Mouse (Mus musculus): ENCODE measurements around the gene Gsn. TPM values are rescaled to one million over a fixed set of nuclear protein-coding genes. Genes with fewer than 3 reads are reported as not detected.

Gene Gsn
- polyA plus RNA-seq, 1 experiment from 2014 or later, result 18.1 TPM

GRCm38 (mm10) chr2:35256932-35257331, 752 bp downstream of the Gsn start:
- H3K9ac ChIP-seq (replicated peaks), result no peak overlapping the region; the same call in 1 of the 2 replicates
- WGBS, result 55% methylated on average over 8 of the region's 8 CpGs
- H3K4me3 ChIP-seq, result peak overlapping the region; percentile 60

GRCm38 (mm10) chr2:35257886-35258285, 1.7 kb downstream of the Gsn start:
- H3K27me3 ChIP-seq, result peaks cover 6% of the 10 kb centered on the region; the same call in 1 of the 2 replicates
- no peaks in the 10 kb centered on the region for H3K9me3 ChIP-seq
- no peak for ATAC-seq (replicated peaks)
- H3K9ac ChIP-seq (replicated peaks), result no peak overlapping the region
- no peak overlapping the region for H3K4me2 ChIP-seq (replicated peaks)
- no peak overlapping the region for H3K27ac ChIP-seq (replicated peaks)
- WGBS, result 88% methylated on average over 2 of the region's 2 CpGs
- peaks cover 14% of the 10 kb centered on the region for H3K4me1 ChIP-seq
- no peak overlapping the region for H3K4me3 ChIP-seq
- no peaks in the 10 kb centered on the region for H3K36me3 ChIP-seq

More at GRCm38 (mm10) chr2:35256932-35257331, 752 bp downstream of the Gsn start:
- H3K4me1 ChIP-seq, result peaks cover 14% of the 10 kb centered on the region
- peak overlapping the region; percentile 97 for H3K4me2 ChIP-seq (replicated peaks)
- H3K9me3 ChIP-seq, result no peaks in the 10 kb centered on the region
- no peak for ATAC-seq (replicated peaks)
- H3K27me3 ChIP-seq, result peaks cover 6% of the 10 kb centered on the region; the same call in 1 of the 2 replicates
- H3K36me3 ChIP-seq, result no peaks in the 10 kb centered on the region
- no peak overlapping the region for H3K27ac ChIP-seq (replicated peaks)

GRCm38 (mm10) chr2:35258590-35258989, 2.4 kb downstream of the Gsn start:
- H3K9me3 ChIP-seq, result no peaks in the 10 kb centered on the region
- no peak overlapping the region for H3K4me3 ChIP-seq
- H3K27ac ChIP-seq (replicated peaks), result no peak overlapping the region
- H3K36me3 ChIP-seq, result no peaks in the 10 kb centered on the region
- H3K4me1 ChIP-seq, result peaks cover 14% of the 10 kb centered on the region
- 87% methylated on average over 4 of the region's 4 CpGs for WGBS
- H3K4me2 ChIP-seq (replicated peaks), result no peak overlapping the region
- ATAC-seq (replicated peaks), result no peak
- peaks cover 6% of the 10 kb centered on the region; the same call in 1 of the 2 replicates for H3K27me3 ChIP-seq
- no peak overlapping the region for H3K9ac ChIP-seq (replicated peaks)

GRCm38 (mm10) chr2:35259338-35260080, 3.3 kb downstream of the Gsn start:
- ATAC-seq (replicated peaks), result no peak
- Histone ChIP-seq H3K9me3 (no peaks in the 10 kb centered on the region), H3K36me3 (no peaks in the 10 kb centered on the region), H3K27me3 (peaks cover 6% of the 10 kb centered on the region; the same call in 1 of the 2 replicates), H3K4me2 (replicated peaks) (no peak overlapping the region), H3K9ac (replicated peaks) (no peak overlapping the region), H3K4me3 (no peak overlapping the region), H3K4me1 (peaks cover 14% of the 10 kb centered on the region), H3K27ac (replicated peaks) (no peak overlapping the region)
- 53% methylated on average over 13 of the region's 13 CpGs for WGBS

- no peak overlapping the region for H3K4me2 ChIP-seq (replicated peaks)
- 69% methylated on average over 1 of the region's 1 CpGs for WGBS
These were observed 4.1 kb downstream of the Gsn start for GRCm38 (mm10) chr2:35260291-35260690.

GRCm38 (mm10) chr2:35264095-35264494, 7.9 kb downstream of the Gsn start:
- no peak overlapping the region for H3K4me3 ChIP-seq
- no peak for ATAC-seq (replicated peaks)
- H3K36me3 ChIP-seq, result no peaks in the 10 kb centered on the region
- no peak overlapping the region for H3K4me2 ChIP-seq (replicated peaks)
- H3K27ac ChIP-seq (replicated peaks), result no peak overlapping the region
- WGBS, result 77% methylated on average over 1 of the region's 1 CpGs
- no peaks in the 10 kb centered on the region for H3K27me3 ChIP-seq
- peaks cover 5% of the 10 kb centered on the region for H3K4me1 ChIP-seq
- H3K9ac ChIP-seq (replicated peaks), result no peak overlapping the region
- no peaks in the 10 kb centered on the region for H3K9me3 ChIP-seq

More at GRCm38 (mm10) chr2:35260291-35260690, 4.1 kb downstream of the Gsn start:
- Histone ChIP-seq H3K4me1 (peaks cover 14% of the 10 kb centered on the region), H3K9ac (replicated peaks) (no peak overlapping the region), H3K27me3 (no peaks in the 10 kb centered on the region; the same call in 1 of the 2 replicates), H3K9me3 (no peaks in the 10 kb centered on the region), H3K27ac (replicated peaks) (no peak overlapping the region), H3K36me3 (no peaks in the 10 kb centered on the region), H3K4me3 (no peak overlapping the region)
- no peak for ATAC-seq (replicated peaks)

GRCm38 (mm10) chr2:35265296-35265695, 9.1 kb downstream of the Gsn start:
- no peak overlapping the region for H3K9ac ChIP-seq (replicated peaks)
- no peaks in the 10 kb centered on the region for H3K27me3 ChIP-seq
- 49% methylated on average over 8 of the region's 8 CpGs for WGBS
- no peak overlapping the region for H3K27ac ChIP-seq (replicated peaks)
- ATAC-seq (replicated peaks), result peak; percentile 76
- H3K36me3 ChIP-seq, result no peaks in the 10 kb centered on the region
- no peak overlapping the region for H3K4me2 ChIP-seq (replicated peaks)
- H3K4me3 ChIP-seq, result no peak overlapping the region
- peaks cover 5% of the 10 kb centered on the region for H3K4me1 ChIP-seq
- no peaks in the 10 kb centered on the region for H3K9me3 ChIP-seq

- Histone ChIP-seq H3K9me3 (no peaks in the 10 kb centered on the region), H3K4me3 (no peak overlapping the region), H3K27me3 (no peaks in the 10 kb centered on the region), H3K36me3 (no peaks in the 10 kb centered on the region), H3K4me1 (peaks cover 9% of the 10 kb centered on the region), H3K4me2 (replicated peaks) (no peak overlapping the region), H3K27ac (replicated peaks) (no peak overlapping the region), H3K9ac (replicated peaks) (no peak overlapping the region)
- ATAC-seq (replicated peaks), result no peak
- 86% methylated on average over 8 of the region's 8 CpGs for WGBS
These were observed 9.6 kb downstream of the Gsn start for GRCm38 (mm10) chr2:35265775-35266174.

GRCm38 (mm10) chr2:35266251-35266905, 10.2 kb downstream of the Gsn start:
- Histone ChIP-seq H3K27ac (replicated peaks) (no peak overlapping the region), H3K9ac (replicated peaks) (no peak overlapping the region), H3K4me3 (no peak overlapping the region), H3K4me1 (peaks cover 9% of the 10 kb centered on the region), H3K27me3 (no peaks in the 10 kb centered on the region), H3K36me3 (no peaks in the 10 kb centered on the region), H3K4me2 (replicated peaks) (no peak overlapping the region), H3K9me3 (no peaks in the 10 kb centered on the region)
- 79% methylated on average over 9 of the region's 9 CpGs for WGBS
- ATAC-seq (replicated peaks), result no peak

GRCm38 (mm10) chr2:35267156-35267875, 11.1 kb downstream of the Gsn start:
- no peaks in the 10 kb centered on the region for H3K9me3 ChIP-seq
- H3K4me1 ChIP-seq, result peaks cover 9% of the 10 kb centered on the region
- no peaks in the 10 kb centered on the region for H3K27me3 ChIP-seq
- no peaks in the 10 kb centered on the region for H3K36me3 ChIP-seq
- no peak overlapping the region for H3K27ac ChIP-seq (replicated peaks)
- H3K4me2 ChIP-seq (replicated peaks), result no peak overlapping the region
- 91% methylated on average over 13 of the region's 13 CpGs for WGBS
- no peak for ATAC-seq (replicated peaks)
- no peak overlapping the region for H3K9ac ChIP-seq (replicated peaks)
- H3K4me3 ChIP-seq, result no peak overlapping the region

GRCm38 (mm10) chr2:35267876-35268566, 11.8 kb downstream of the Gsn start:
- Histone ChIP-seq H3K27ac (replicated peaks) (no peak overlapping the region), H3K4me3 (no peak overlapping the region)
- 83% methylated on average over 10 of the region's 10 CpGs for WGBS

More at GRCm38 (mm10) chr2:35267876-35268566, 11.8 kb downstream of the Gsn start:
- H3K4me1 ChIP-seq, result peaks cover 9% of the 10 kb centered on the region
- H3K36me3 ChIP-seq, result no peaks in the 10 kb centered on the region
- ATAC-seq (replicated peaks), result no peak
- no peaks in the 10 kb centered on the region for H3K9me3 ChIP-seq
- H3K9ac ChIP-seq (replicated peaks), result no peak overlapping the region
- no peaks in the 10 kb centered on the region for H3K27me3 ChIP-seq
- H3K4me2 ChIP-seq (replicated peaks), result no peak overlapping the region
